Mouse (Mus musculus) kidney, postnatal 4 days (tissue): ENCODE measurements at regions not wholly inside any gene's neighbourhood (a gene's known extent, or its start where the extent isn't known, plus 50 kb on each side); places are given as distances from the start of the nearest gene placed in this dataset.
"Not testable (repeated sequence)": the region's sequence is repeated elsewhere in the genome, so short reads cannot be mapped to it uniquely, and the experiment has no call there.

ENCODE experiments used
- DNase-seq, 2 experiments: peaks; one replicate each; pipeline ENCODE4 v3.0.0; 2021; ENCODE audit warnings: mixed read lengths in 2 of 2

- not testable (repeated sequence) for DNase-seq
These were observed 693.8 kb downstream of the Dad1 start for GRCm38 (mm10) chr14:53560146-53560545.

- not testable (repeated sequence) for DNase-seq
These were observed 694.5 kb downstream of the Dad1 start for GRCm38 (mm10) chr14:53559386-53559920.

- DNase-seq: no peak
These were observed 700.1 kb downstream of the Dad1 start for GRCm38 (mm10) chr14:53553771-53554170.

GRCm38 (mm10) chr14:53547365-53547764 lies 706.5 kb downstream of the Dad1 start:
- DNase-seq: peak; percentile 2 to 13

GRCm38 (mm10) chr14:53545351-53545750 lies 708.6 kb downstream of the Dad1 start:
- no peak for DNase-seq

- peak; percentile 55 to 56 for DNase-seq
These were observed 712.3 kb downstream of the Dad1 start for GRCm38 (mm10) chr14:53541640-53542039.

GRCm38 (mm10) chr14:53537895-53538294 lies 716.0 kb downstream of the Dad1 start:
- peak; percentile 4 to 14 for DNase-seq

- DNase-seq: not testable (repeated sequence)
These were observed 730.5 kb downstream of the Dad1 start for GRCm38 (mm10) chr14:53523430-53523829.

- DNase-seq: not testable (repeated sequence)
These were observed 735.0 kb downstream of the Dad1 start for GRCm38 (mm10) chr14:53518954-53519353.

- DNase-seq: not testable (repeated sequence)
These were observed 737.2 kb downstream of the Dad1 start for GRCm38 (mm10) chr14:53516623-53517238.

GRCm38 (mm10) chr14:53505389-53505788 lies 748.5 kb downstream of the Dad1 start:
- DNase-seq: peak; percentile 43 to 46

GRCm38 (mm10) chr14:53488383-53488782 lies 765.5 kb downstream of the Dad1 start:
- DNase-seq: not testable (repeated sequence)

- not testable (repeated sequence) for DNase-seq
These were observed 766.3 kb downstream of the Dad1 start for GRCm38 (mm10) chr14:53487611-53488010.

GRCm38 (mm10) chr14:53474170-53474569 lies 779.7 kb downstream of the Dad1 start:
- DNase-seq: not testable (repeated sequence)

- DNase-seq: not testable (repeated sequence)
These were observed 793.1 kb downstream of the Dad1 start for GRCm38 (mm10) chr14:53460790-53461189.

- no peak for DNase-seq
These were observed 799.9 kb downstream of the Dad1 start for GRCm38 (mm10) chr14:53454001-53454400.

- DNase-seq: not testable (repeated sequence)
These were observed 814.3 kb downstream of the Dad1 start for GRCm38 (mm10) chr14:53439643-53440042.

GRCm38 (mm10) chr14:53430130-53430529 lies 823.8 kb downstream of the Dad1 start:
- not testable (repeated sequence) for DNase-seq

- not testable (repeated sequence) for DNase-seq
These were observed 825.5 kb downstream of the Dad1 start for GRCm38 (mm10) chr14:53428447-53428846.

GRCm38 (mm10) chr14:53427636-53428035 lies 826.3 kb downstream of the Dad1 start:
- DNase-seq: not testable (repeated sequence)

GRCm38 (mm10) chr14:53416955-53417354 lies 836.9 kb downstream of the Dad1 start:
- DNase-seq: not testable (repeated sequence)

GRCm38 (mm10) chr14:53407500-53408227 lies 846.2 kb downstream of the Dad1 start:
- not testable (repeated sequence) for DNase-seq

- DNase-seq: not testable (repeated sequence)
These were observed 863.6 kb downstream of the Dad1 start for GRCm38 (mm10) chr14:53390307-53390706.

GRCm38 (mm10) chr14:53374591-53374990 lies 879.0 kb upstream of the Olfr1507 start:
- not testable (repeated sequence) for DNase-seq
